Mouse (Mus musculus) heart, embryonic 16.5 days (tissue): Measurements from ENCODE around the gene Tmem79. TPM values are rescaled to one million over a fixed set of nuclear protein-coding genes. Genes with fewer than 3 reads are reported as not detected.
"Not testable (repeated sequence)": the region's sequence is repeated elsewhere in the genome, so short reads cannot be mapped to it uniquely, and the experiment has no call there.

Source experiments
- ATAC-seq: fragments of 200-750 bp; cut with Nextera tagmentation; replicated peaks from 2 replicates; pipeline ENCODE4 v1.8.0; 2017; ENCODE audit warnings: moderate number of reproducible peaks; ENCODE audit not compliant: insufficient read depth, low FRiP score; ENCODE audit errors: extremely low read depth
- H3K27ac ChIP-seq: fragments of 300-500 bp; sonication (generic); 2 replicates; pipeline ENCODE4 v1.5.1; 2014; ENCODE audit warnings: mild to moderate bottlenecking, low read length, control low read depth, moderate library complexity
- H3K27me3 ChIP-seq: fragments of 300-500 bp; sonication (generic); 2 replicates; pipeline ENCODE4 v1.6.1; 2014; ENCODE audit warnings: low read length, mixed read lengths; ENCODE audit not compliant: control insufficient read depth, insufficient read depth
- H3K36me3 ChIP-seq: fragments of 300-500 bp; sonication (generic); 2 replicates; pipeline ENCODE4 v1.6.1; 2014; ENCODE audit not compliant: control insufficient read depth, insufficient read depth
- H3K4me1 ChIP-seq: fragments of 300-500 bp; sonication (generic); 2 replicates; pipeline ENCODE4 v1.6.1; 2014; ENCODE audit warnings: low read length, mixed read lengths; ENCODE audit not compliant: control insufficient read depth, insufficient read depth
- H3K4me2 ChIP-seq: fragments of 300-500 bp; sonication (generic); 2 replicates; pipeline ENCODE4 v1.6.1; 2014; ENCODE audit warnings: low read depth, mild to moderate bottlenecking, control low read depth, low read length
- H3K4me3 ChIP-seq: fragments of 300-500 bp; sonication (generic); 2 replicates; pipeline ENCODE4 v1.5.1; 2014; ENCODE audit warnings: mild to moderate bottlenecking, control low read depth, low read length
- H3K9ac ChIP-seq: fragments of 300-500 bp; sonication (generic); 2 replicates; pipeline ENCODE4 v1.6.1; 2014; ENCODE audit warnings: low read length, control low read depth
- H3K9me3 ChIP-seq: fragments of 300-500 bp; sonication (generic); replicated peaks from 2 replicates; pipeline ENCODE4 v1.6.1; 2016; ENCODE audit warnings: low read length; ENCODE audit not compliant: control insufficient read depth
- WGBS: fragments of 180-500 bp; shearing (Covaris S2); extraction: QIAGEN DNeasy Blood & Tissue Kit; methylation state at CpG from one replicate; pipeline ENCODE4 v1.1.7; 2014; 5-methylcytosine and 5-hydroxymethylcytosine counted together
- polyA plus RNA-seq: library from polyadenylated mRNA; unstranded; fragments of >200 nt; fragmentation: Nextera tagmentation; extraction: Ambion mirVana; gene quantifications from 2 replicates; pipeline ENCODE4 v1.2.1, GENCODE M21; 2015

Tmem79 gene
- polyA plus RNA-seq, 1 experiment from 2014 or later, result 1.7 TPM

DNA sequence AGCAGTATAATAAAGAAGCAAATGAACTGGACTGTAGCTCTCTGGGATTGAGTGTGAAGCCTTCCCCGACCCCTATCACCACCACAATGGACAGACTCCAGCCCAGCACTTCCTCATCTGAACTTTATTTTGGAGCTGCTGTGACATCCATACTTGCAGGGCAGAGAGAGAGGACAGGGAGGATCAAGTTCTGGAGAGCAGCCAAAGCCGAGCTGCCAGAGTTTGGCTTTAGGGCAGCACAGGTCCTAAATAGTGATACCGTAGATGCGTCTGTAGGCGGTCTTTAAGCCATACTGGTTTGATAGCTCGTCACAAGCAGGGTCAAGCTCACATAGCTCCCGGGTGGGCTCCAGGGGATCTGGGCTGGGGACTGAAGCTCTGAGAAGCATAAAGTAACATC lies 32.6 kb upstream of the Tmem79 start:
- H3K9ac ChIP-seq, H3K9me3 ChIP-seq, H3K36me3 ChIP-seq, H3K4me3 ChIP-seq, H3K4me2 ChIP-seq, H3K27ac ChIP-seq, ATAC-seq: not testable (repeated sequence)
- 62% methylated on average over 7 of the region's 7 CpGs for WGBS
- Histone ChIP-seq H3K4me1 (peaks cover 14% of the 10 kb centered on the region), H3K27me3 (peaks cover 13% of the 10 kb centered on the region)

DNA sequence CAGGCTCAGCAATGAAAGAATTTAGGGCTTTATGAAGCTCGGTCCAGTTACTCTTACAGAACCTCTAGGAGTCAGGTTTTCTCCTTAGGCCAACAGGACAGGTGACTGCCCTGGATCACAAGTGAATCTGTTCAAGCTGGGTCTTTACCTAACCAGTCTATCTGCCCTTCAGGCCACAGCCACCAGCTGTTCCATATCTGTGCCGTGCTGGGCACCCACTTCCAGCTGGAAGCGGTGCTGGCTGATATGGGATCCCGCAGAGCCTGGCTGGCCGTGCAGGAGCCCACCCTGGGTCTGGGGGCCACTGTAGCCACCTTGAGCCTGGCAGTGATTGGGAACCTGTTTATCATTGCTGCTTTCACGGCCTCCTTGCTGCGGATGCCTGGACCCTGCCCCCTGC lies 31.6 kb upstream of the Tmem79 start:
- not testable (repeated sequence) for H3K36me3 ChIP-seq, ATAC-seq, H3K27ac ChIP-seq, H3K4me2 ChIP-seq, H3K4me3 ChIP-seq, H3K9ac ChIP-seq, H3K9me3 ChIP-seq
- Histone ChIP-seq H3K27me3 (peaks cover 13% of the 10 kb centered on the region), H3K4me1 (peaks cover 18% of the 10 kb centered on the region)
- 55% methylated on average over 3 of the region's 7 CpGs for WGBS

DNA sequence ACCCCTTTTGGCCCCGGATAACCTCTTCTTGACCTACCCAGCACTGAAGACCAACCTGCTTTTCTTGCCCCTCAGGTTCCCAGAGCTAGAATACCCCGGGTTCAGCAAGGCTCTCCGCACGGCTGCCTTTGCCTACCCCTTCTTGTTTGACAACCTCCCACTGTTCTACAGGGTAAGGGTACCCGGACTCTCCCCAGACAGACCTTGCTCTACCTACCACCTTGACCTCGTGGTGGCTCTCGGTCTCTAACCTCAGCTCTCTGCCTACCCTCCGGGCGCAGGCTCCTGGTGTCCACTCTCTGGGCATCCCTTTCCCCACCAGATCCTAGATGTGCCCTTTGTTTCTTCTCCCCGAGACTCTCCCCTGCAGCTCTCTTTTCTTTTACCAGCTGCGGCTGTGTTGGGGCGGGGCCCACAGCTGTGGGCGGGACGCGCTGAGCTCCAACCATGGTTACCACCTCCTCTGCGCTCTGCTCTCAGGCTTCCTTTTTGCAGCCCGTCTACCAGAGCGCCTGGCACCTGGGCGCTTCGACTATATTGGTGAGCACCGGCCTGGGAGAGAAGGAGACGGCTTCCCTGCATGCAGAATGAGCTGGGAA lies 31.0 kb upstream of the Tmem79 start:
- Histone ChIP-seq H3K27me3 (peaks cover 13% of the 10 kb centered on the region), H3K4me3 (0 out of 2 replicates have a peak overlapping the region, but pooled peaks have one; percentile 23), H3K4me2 (peak overlapping the region; percentile 48), H3K4me1 (peaks cover 18% of the 10 kb centered on the region)
- peak; percentile 50; the same call in 1 of the 2 replicates for ATAC-seq
- not testable (repeated sequence) for H3K27ac ChIP-seq, H3K36me3 ChIP-seq, H3K9me3 ChIP-seq, H3K9ac ChIP-seq
- 3% methylated on average over 17 of the region's 22 CpGs for WGBS

DNA sequence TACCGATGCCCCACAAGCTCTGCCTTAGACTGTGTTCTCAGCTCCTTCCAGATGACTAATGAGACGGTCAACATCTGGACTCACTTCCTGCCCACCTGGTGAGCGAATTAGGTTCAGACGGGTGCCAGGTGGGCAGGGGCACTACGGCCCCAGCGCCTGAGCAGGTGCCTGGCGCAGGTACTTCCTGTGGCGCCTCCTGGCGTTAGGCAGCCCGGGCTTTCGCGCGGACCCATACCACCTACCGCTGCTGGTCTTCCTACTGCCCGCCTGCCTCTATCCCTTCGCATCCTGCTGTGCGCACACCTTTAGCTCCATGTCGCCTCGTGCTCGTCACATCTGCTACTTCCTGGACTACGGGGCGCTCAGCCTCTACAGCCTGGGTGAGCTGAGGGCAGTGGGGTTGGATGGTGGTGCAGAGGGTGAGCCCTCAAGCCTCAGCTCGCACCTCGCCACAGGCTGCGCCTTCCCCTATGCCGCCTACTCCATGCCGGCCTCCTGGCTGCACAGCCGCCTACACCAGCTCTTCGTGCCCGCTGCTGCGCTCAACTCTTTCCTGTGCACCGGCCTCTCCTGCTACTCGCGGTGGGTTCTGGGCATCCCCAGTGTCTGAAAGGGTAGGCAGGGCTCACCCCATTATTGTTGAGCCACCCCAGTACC lies 29.9 kb upstream of the Tmem79 start:
- Histone ChIP-seq H3K36me3 (peaks cover 11% of the 10 kb centered on the region), H3K27ac (no peak overlapping the region), H3K4me3 (no peak overlapping the region), H3K9ac (no peak overlapping the region), H3K4me2 (no peak overlapping the region), H3K27me3 (peaks cover 13% of the 10 kb centered on the region), H3K4me1 (peaks cover 18% of the 10 kb centered on the region), H3K9me3 (peaks cover 6% of the 10 kb centered on the region; the same call in 1 of the 2 replicates)
- WGBS, result 36% methylated on average over 34 of the region's 34 CpGs
- no peak for ATAC-seq

DNA sequence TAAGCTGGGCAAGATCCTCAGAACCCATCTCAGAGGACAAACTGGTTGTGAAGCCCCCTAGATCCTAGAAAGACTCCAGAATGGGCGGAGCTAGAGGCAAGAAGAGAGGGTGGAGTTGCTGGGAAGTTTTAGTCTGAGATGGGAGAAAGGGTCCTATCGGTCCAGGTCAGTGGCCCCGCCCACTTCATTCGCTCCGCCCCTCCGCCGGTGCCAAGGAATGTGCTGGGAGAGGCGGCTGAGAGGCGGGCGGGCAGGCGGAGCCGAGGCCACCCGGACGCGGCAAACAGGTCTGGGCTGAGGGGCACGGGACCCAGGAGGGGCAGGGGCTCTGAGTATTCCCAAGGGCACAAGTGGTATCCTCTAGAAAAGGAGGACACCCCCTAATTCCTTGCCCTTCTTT lies 28.4 kb upstream of the Tmem79 start, which contains the start of gene Paqr6:
Paqr6 (plus strand) TSS at position 248 of the 400 bp plus-strand sequence.
- WGBS, result 5% methylated on average over 16 of the region's 16 CpGs

DNA sequence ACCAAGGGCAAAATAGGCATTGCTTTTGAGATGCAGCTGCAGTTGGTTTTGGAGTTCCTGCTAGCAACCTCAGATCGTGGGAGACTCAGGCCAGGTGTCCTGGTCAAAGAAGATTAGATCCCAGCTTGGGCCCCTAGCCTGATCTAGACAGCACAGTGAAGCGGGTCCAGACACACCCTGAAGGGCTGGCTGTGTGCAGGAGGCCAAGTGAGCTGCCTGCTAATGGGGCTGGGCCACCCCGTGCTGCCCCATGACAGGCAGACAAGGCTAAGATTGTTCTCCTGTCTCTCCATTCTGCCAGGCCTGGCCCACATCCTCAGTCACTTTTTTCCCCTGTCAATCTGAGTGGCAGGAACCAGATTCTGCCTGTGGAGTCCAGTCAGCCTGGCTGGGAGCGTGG lies 27.8 kb upstream of the Tmem79 start:
- H3K4me1 ChIP-seq, result peaks cover 21% of the 10 kb centered on the region
- WGBS, result 47% methylated on average over 4 of the region's 4 CpGs
- H3K4me3 ChIP-seq, result no peak overlapping the region

More for the DNA sequence above, 28.4 kb upstream of the Tmem79 start, which contains the start of gene Paqr6:
- Histone ChIP-seq H3K4me3 (peak within 1 kb of the TSS; percentile 28), H3K4me2 (peak within 1 kb of the TSS; percentile 58), H3K4me1 (peaks cover 19% of the 10 kb centered on the region), H3K9ac (peak within 1 kb of the TSS; percentile 55), H3K27me3 (peaks cover 13% of the 10 kb centered on the region), H3K27ac (no peak within 1 kb of the TSS), H3K36me3 (peaks cover 22% of the 10 kb centered on the region), H3K9me3 (no peaks in the 10 kb centered on the region)
- ATAC-seq, result peak; percentile 38; the same call in 1 of the 2 replicates

DNA sequence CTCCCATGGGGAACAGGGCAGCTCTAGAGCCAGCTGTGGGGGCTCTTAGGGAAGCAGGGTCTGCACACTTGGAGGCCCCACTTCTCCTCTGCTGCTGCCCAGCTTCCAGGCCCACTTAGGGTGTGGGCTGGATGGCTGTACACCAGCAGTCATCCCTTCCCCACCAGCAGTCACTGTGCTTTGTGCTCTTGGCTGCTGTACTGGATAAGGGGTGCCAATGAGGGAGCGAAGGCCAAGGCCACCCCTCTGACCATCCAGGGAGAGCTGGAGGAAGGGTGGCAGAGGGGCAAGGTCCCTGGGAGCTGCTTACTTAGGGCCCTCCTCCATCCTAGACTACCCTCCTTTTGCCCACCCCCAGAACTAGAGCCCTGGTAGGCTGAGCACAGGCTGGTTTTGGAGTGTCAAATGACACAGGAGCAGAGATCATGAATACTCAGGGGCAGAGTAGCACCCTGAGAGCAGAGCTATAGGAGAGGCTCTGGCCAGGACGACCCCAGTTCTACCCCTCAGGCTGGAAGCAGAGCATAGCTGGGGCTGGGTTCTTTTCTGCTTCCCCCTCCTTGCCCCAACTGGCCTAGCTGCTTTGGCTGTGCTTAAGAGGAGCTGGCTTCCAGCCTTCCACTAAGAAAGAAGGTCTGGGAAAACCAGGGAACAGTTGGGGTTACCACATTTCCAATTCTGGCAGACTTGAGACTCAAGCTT lies 25.8 kb upstream of the Tmem79 start:
- no peak overlapping the region for H3K27ac ChIP-seq
- peaks cover 21% of the 10 kb centered on the region for H3K4me1 ChIP-seq
- no peak overlapping the region for H3K9ac ChIP-seq
- H3K4me2 ChIP-seq, result no peak overlapping the region
- peaks cover 43% of the 10 kb centered on the region for H3K36me3 ChIP-seq
- ATAC-seq, result no peak
- no peak overlapping the region for H3K4me3 ChIP-seq
- peaks cover 13% of the 10 kb centered on the region for H3K27me3 ChIP-seq
- WGBS, result 84% methylated on average over 2 of the region's 2 CpGs
- H3K9me3 ChIP-seq, result no peaks in the 10 kb centered on the region

More for the DNA sequence above, 27.8 kb upstream of the Tmem79 start:
- Histone ChIP-seq H3K27me3 (peaks cover 13% of the 10 kb centered on the region), H3K36me3 (peaks cover 28% of the 10 kb centered on the region), H3K4me2 (no peak overlapping the region), H3K9me3 (no peaks in the 10 kb centered on the region), H3K27ac (no peak overlapping the region), H3K9ac (no peak overlapping the region)
- ATAC-seq, result peak; percentile 20; the same call in 1 of the 2 replicates

DNA sequence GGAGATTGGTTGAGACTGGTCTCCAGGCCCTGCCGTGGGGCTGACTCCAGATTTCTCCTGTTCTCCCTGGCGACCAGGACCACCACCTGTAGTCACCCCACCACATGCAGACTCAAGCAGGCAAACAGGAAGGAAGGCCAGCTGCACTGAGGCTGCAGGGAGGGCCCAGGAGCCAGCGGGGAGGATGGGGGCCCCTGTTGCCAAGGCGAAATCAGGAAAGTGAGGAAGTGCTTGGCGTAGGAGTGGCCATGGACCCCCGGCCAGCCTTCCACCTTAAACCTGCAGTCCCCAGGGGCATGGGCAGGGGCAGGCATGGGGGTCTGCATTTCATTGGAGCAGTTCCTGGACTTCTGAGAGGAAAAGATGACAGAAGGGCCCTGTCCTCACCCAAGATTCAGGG lies 25.1 kb upstream of the Tmem79 start:
- no peak overlapping the region for H3K4me2 ChIP-seq
- no peaks in the 10 kb centered on the region for H3K9me3 ChIP-seq
- 66% methylated on average over 6 of the region's 6 CpGs for WGBS
- no peak overlapping the region for H3K4me3 ChIP-seq
- peaks cover 21% of the 10 kb centered on the region for H3K4me1 ChIP-seq
- no peak for ATAC-seq
- H3K27ac ChIP-seq, result no peak overlapping the region
- H3K9ac ChIP-seq, result no peak overlapping the region
- H3K36me3 ChIP-seq, result peaks cover 49% of the 10 kb centered on the region
- H3K27me3 ChIP-seq, result peaks cover 11% of the 10 kb centered on the region

DNA sequence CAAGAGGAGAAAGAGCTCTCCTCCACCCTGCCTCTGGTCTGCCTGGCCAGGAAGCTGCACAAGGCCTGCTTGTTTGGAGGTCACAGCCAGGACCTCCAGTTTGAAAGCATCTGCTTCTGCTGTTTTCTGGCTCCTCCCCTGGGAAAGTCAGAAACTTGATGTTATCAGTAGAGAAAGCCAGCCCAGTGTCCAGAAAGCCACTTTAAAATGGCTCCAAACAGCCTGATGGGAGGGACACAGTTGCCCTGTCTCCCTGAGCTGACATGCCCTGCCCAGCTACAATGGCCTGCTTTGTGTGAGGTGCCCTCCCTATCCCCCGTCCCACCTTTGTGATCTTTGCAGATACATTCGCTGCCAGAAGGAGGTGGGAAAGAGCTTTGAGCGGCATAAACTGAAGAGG lies 24.0 kb upstream of the Tmem79 start:
- Histone ChIP-seq H3K9ac (no peak overlapping the region), H3K27me3 (peaks cover 3% of the 10 kb centered on the region; the same call in 1 of the 2 replicates), H3K36me3 (peaks cover 59% of the 10 kb centered on the region), H3K9me3 (no peaks in the 10 kb centered on the region), H3K4me1 (peaks cover 21% of the 10 kb centered on the region), H3K27ac (peak overlapping the region; percentile 24), H3K4me3 (no peak overlapping the region), H3K4me2 (no peak overlapping the region)
- no peak for ATAC-seq
- 59% methylated on average over 3 of the region's 3 CpGs for WGBS
